Mouse (Mus musculus) Patski (cell line): ENCODE results near the gene 6330409D20Rik. TPM values are rescaled to one million over a fixed set of nuclear protein-coding genes. Genes with fewer than 3 reads are reported as not detected.

Experiments used
- ATAC-seq: fragments of 100-300 bp; one replicate; pipeline ENCODE4 v1.8.0; 2021
- CTCF ChIA-PET: fragments of 350-600 bp; sonication (Branson Sonifier 250); formaldehyde crosslinking; loops from one replicate; lab custom pipeline; 2022; ENCODE audit warnings: inconsistent platforms; lab: Charles Lee
- POLR2A ChIA-PET: fragments of 350-600 bp; sonication (Branson Sonifier 250); formaldehyde crosslinking; loops from one replicate; lab custom pipeline; 2022; ENCODE audit warnings: antibody characterized with exemption, inconsistent platforms; lab: Charles Lee
- DNase-seq: peaks from one replicate; pipeline ENCODE4 v3.0.0-alpha.2; 2011; ENCODE audit warnings: low read depth, low spot score
- H3K27me3 ChIP-seq: fragments of 371-371 bp; one replicate; pipeline ENCODE4 v1.5.1; 2021
- CTCF ChIP-seq: fragments of 100-300 bp; IDR thresholded peaks from one replicate; pipeline ENCODE4 v1.5.1; 2021
- in situ Hi-C: fragments of 300-500 bp; cut with MboI; formaldehyde crosslinking; loops from 3 replicates; pipeline ENCODE4 v1.11.1; 2018; ENCODE audit warnings: low pct_unique_long_range_greater_than_20kb, mixed read lengths
- polyA plus RNA-seq: library from polyadenylated mRNA; unstranded; gene quantifications from one replicate; pipeline ENCODE4 v1.2.3, GENCODE M21; 2021

The 6330409D20Rik gene
- polyA plus RNA-seq = not detected

GRCm38 (mm10) chr2:32740916-32741272 is at the start of gene 6330409D20Rik:
Gene 6330409D20Rik, minus strand, starts transcription at chr2:32741016.
- ATAC-seq (no peak), DNase-seq (no peak)
- peaks cover 23% of the 10 kb centered on the region for H3K27me3 ChIP-seq
- in situ Hi-C loops = no loop called here
- ChIA-PET CTCF (interaction anchor here (1.2 kb wide), 1 partner anchor 127 kb away, joined by 3 read pairs; no protein-coding TSS in a partner anchor), POLR2A (no interaction called here)
- TF ChIP-seq CTCF = no peak

GRCm38 (mm10) chr2:32788581-32788980 is 47.8 kb upstream of the 6330409D20Rik start:
- DNase-seq (no peak), ATAC-seq (no peak)
- H3K27me3 ChIP-seq = no peaks in the 10 kb centered on the region
- no peak for TF ChIP-seq CTCF
- ChIA-PET CTCF (interaction anchor here (1.0 to 2.0 kb wide), 4 partner anchors 10 to 66 kb away, joined by 4 to 9 read pairs (median 5); no protein-coding TSS in a partner anchor), POLR2A (no interaction called here)
- in situ Hi-C loops = loop anchor here (5.0 kb wide), 1 partner anchor 64 kb away; no protein-coding TSS in a partner anchor

GRCm38 (mm10) chr2:32787176-32787575 is 46.4 kb upstream of the 6330409D20Rik start:
- ChIA-PET POLR2A (no interaction called here), CTCF (interaction anchor here (1.1 to 2.8 kb wide), 9 partner anchors 12 to 67 kb away, joined by 3 to 9 read pairs (median 4); no protein-coding TSS in a partner anchor)
- in situ Hi-C loops = loop anchor here (5.0 kb wide), 1 partner anchor 65 kb away; no protein-coding TSS in a partner anchor
- H3K27me3 ChIP-seq = no peaks in the 10 kb centered on the region
- TF ChIP-seq CTCF = no peak
- DNase-seq (no peak), ATAC-seq (no peak)

GRCm38 (mm10) chr2:32784048-32784681 is 43.3 kb upstream of the 6330409D20Rik start, which contains the start of gene Cfap157:
Gene Cfap157, minus strand, starts transcription at chr2:32784428.
- ChIA-PET POLR2A (interaction anchor here (0.7 kb wide), 1 partner anchor 67 kb away, joined by 3 read pairs; no protein-coding TSS in a partner anchor), CTCF (interaction anchor here (1.1 to 3.4 kb wide), 3 partner anchors 9 to 75 kb away, joined by 3 to 8 read pairs (median 5); partner anchors contain the start of genes Ptrh1 and Ttc16)
- in situ Hi-C loops = no loop called here
- no peak for DNase-seq
- no peak for TF ChIP-seq CTCF
- H3K27me3 ChIP-seq = no peaks in the 10 kb centered on the region
- no peak for ATAC-seq

GRCm38 (mm10) chr2:32781710-32782109 is 40.9 kb upstream of the 6330409D20Rik start:
- no peak for ATAC-seq
- H3K27me3 ChIP-seq = no peaks in the 10 kb centered on the region
- in situ Hi-C loops = no loop called here
- POLR2A ChIA-PET = interaction anchor here (0.8 to 1.3 kb wide), 2 partner anchors 10 to 65 kb away, joined by 3 to 9 read pairs; no protein-coding TSS in a partner anchor
- DNase-seq = no peak
- CTCF ChIA-PET = interaction anchor here (3.4 kb wide), 1 partner anchor 77 kb away, joined by 8 read pairs; no protein-coding TSS in a partner anchor
- TF ChIP-seq CTCF = no peak

- H3K27me3 ChIP-seq = no peaks in the 10 kb centered on the region
- ATAC-seq = no peak
- ChIA-PET POLR2A (interaction anchor here (0.6 kb wide), 1 partner anchor 18 kb away, joined by 5 read pairs; no protein-coding TSS in a partner anchor), CTCF (interaction anchor here (1.5 kb wide), 1 partner anchor 16 kb away, joined by 6 read pairs; no protein-coding TSS in a partner anchor)
- in situ Hi-C loops = loop anchor here (10.0 kb wide), 1 partner anchor 155 kb away; no protein-coding TSS in a partner anchor
- TF ChIP-seq CTCF = no peak
- DNase-seq = no peak
Observed at GRCm38 (mm10) chr2:32779714-32780113, 38.9 kb upstream of the 6330409D20Rik start.

GRCm38 (mm10) chr2:32779131-32779530 is 38.3 kb upstream of the 6330409D20Rik start:
- TF ChIP-seq CTCF = no peak
- ChIA-PET CTCF (interaction anchor here (0.9 to 1.5 kb wide), 2 partner anchors 15 to 149 kb away, joined by 3 to 6 read pairs; no protein-coding TSS in a partner anchor), POLR2A (no interaction called here)
- DNase-seq (no peak), ATAC-seq (no peak)
- H3K27me3 ChIP-seq = no peaks in the 10 kb centered on the region
- in situ Hi-C loops = loop anchor here (10.0 kb wide), 1 partner anchor 156 kb away; no protein-coding TSS in a partner anchor

- TF ChIP-seq CTCF = no peak
- no peak for ATAC-seq
- POLR2A ChIA-PET = no interaction called here
- in situ Hi-C loops = loop anchor here (10.0 kb wide), 1 partner anchor 157 kb away; no protein-coding TSS in a partner anchor
- CTCF ChIA-PET = interaction anchor here (1.0 kb wide), 1 partner anchor 43 kb away, joined by 3 read pairs; no protein-coding TSS in a partner anchor
- no peak for DNase-seq
- H3K27me3 ChIP-seq = no peaks in the 10 kb centered on the region
Observed at GRCm38 (mm10) chr2:32778081-32778480, 37.3 kb upstream of the 6330409D20Rik start.

GRCm38 (mm10) chr2:32776192-32776591 is 35.4 kb upstream of the 6330409D20Rik start:
- in situ Hi-C loops = loop anchor here (10.0 kb wide), 1 partner anchor 159 kb away; no protein-coding TSS in a partner anchor
- DNase-seq (no peak), ATAC-seq (no peak)
- H3K27me3 ChIP-seq = no peaks in the 10 kb centered on the region
- ChIA-PET CTCF (interaction anchor here (0.8 kb wide), 1 partner anchor 62 kb away, joined by 4 read pairs; no protein-coding TSS in a partner anchor), POLR2A (no interaction called here)
- TF ChIP-seq CTCF = no peak

GRCm38 (mm10) chr2:32775359-32776074 is 34.7 kb upstream of the 6330409D20Rik start, which contains the start of the genes Ttc16 and Ptrh1:
Gene Ttc16, minus strand, starts transcription at chr2:32775633.
Gene Ptrh1, plus strand, starts transcription at chr2:32775786.
- DNase-seq = peak; percentile 80
- no peak for TF ChIP-seq CTCF
- ATAC-seq = peak; percentile 83
- POLR2A ChIA-PET = interaction anchor here (2.2 kb wide), 1 partner anchor 17 kb away, joined by 8 read pairs; no protein-coding TSS in a partner anchor
- in situ Hi-C loops = loop anchor here (10.0 kb wide), 1 partner anchor 159 kb away; no protein-coding TSS in a partner anchor
- H3K27me3 ChIP-seq = no peaks in the 10 kb centered on the region
- CTCF ChIA-PET = interaction anchor here (1.1 to 1.5 kb wide), 2 partner anchors 8 to 12 kb away, joined by 3 read pairs; partner anchors contain the start of gene Cfap157
